Mouse (Mus musculus): Measurements from ENCODE around the gene Esyt3.

Gene Esyt3

GRCm38 (mm10) chr9:99357921-99358692, at the start of gene Esyt3:
Gene Esyt3, minus strand, starts transcription at chr9:99358557.
- peak; percentile 90 for DNase-seq (ENCODE audit: low read depth, low spot score)

- DNase-seq (ENCODE audit: low read depth, low spot score), result no peak
These were observed 43.1 kb upstream of the Esyt3 start for GRCm38 (mm10) chr9:99401288-99401974.

- DNase-seq (ENCODE audit: low read depth, low spot score), result peak; percentile 44
These were observed 42.4 kb upstream of the Esyt3 start for GRCm38 (mm10) chr9:99400781-99401180.

- no peak for DNase-seq (ENCODE audit: low read depth, low spot score)
These were observed 38.9 kb upstream of the Esyt3 start for GRCm38 (mm10) chr9:99397056-99397815.

GRCm38 (mm10) chr9:99394366-99394765, 36.0 kb upstream of the Esyt3 start:
- peak; percentile 41 for DNase-seq (ENCODE audit: low read depth, low spot score)

GRCm38 (mm10) chr9:99393146-99393545, 34.8 kb upstream of the Esyt3 start:
- DNase-seq (ENCODE audit: low read depth, low spot score), result no peak

GRCm38 (mm10) chr9:99391557-99391956, 33.2 kb upstream of the Esyt3 start:
- DNase-seq (ENCODE audit: low read depth, low spot score), result no peak

- no peak for DNase-seq (ENCODE audit: low read depth, low spot score)
These were observed 32.4 kb upstream of the Esyt3 start for GRCm38 (mm10) chr9:99390716-99391115.

- DNase-seq (ENCODE audit: low read depth, low spot score), result no peak
These were observed 31.8 kb upstream of the Esyt3 start for GRCm38 (mm10) chr9:99390201-99390600.

- DNase-seq (ENCODE audit: low read depth, low spot score), result peak; percentile 45
These were observed 31.1 kb upstream of the Esyt3 start for GRCm38 (mm10) chr9:99389506-99389905.

GRCm38 (mm10) chr9:99388856-99389255, 30.5 kb upstream of the Esyt3 start:
- no peak for DNase-seq (ENCODE audit: low read depth, low spot score)

GRCm38 (mm10) chr9:99388078-99388477, 29.7 kb upstream of the Esyt3 start:
- DNase-seq (ENCODE audit: low read depth, low spot score), result no peak

- no peak for DNase-seq (ENCODE audit: low read depth, low spot score)
These were observed 24.2 kb upstream of the Esyt3 start for GRCm38 (mm10) chr9:99382556-99382955.

- no peak for DNase-seq (ENCODE audit: low read depth, low spot score)
These were observed 20.8 kb upstream of the Esyt3 start for GRCm38 (mm10) chr9:99379194-99379593.

GRCm38 (mm10) chr9:99376591-99377418, 18.4 kb upstream of the Esyt3 start:
- peak; percentile 64 for DNase-seq (ENCODE audit: low read depth, low spot score)

- DNase-seq (ENCODE audit: low read depth, low spot score), result peak; percentile 60
These were observed 10.1 kb upstream of the Esyt3 start for GRCm38 (mm10) chr9:99368431-99368830.

GRCm38 (mm10) chr9:99365906-99366305, 7.5 kb upstream of the Esyt3 start:
- DNase-seq (ENCODE audit: low read depth, low spot score), result no peak

- peak; percentile 45 for DNase-seq (ENCODE audit: low read depth, low spot score)
These were observed 4.7 kb upstream of the Esyt3 start for GRCm38 (mm10) chr9:99363076-99363475.

- no peak for DNase-seq (ENCODE audit: low read depth, low spot score)
These were observed 3.6 kb upstream of the Esyt3 start for GRCm38 (mm10) chr9:99361946-99362345.

GRCm38 (mm10) chr9:99359012-99359411, 655 bp upstream of the Esyt3 start:
- no peak for DNase-seq (ENCODE audit: low read depth, low spot score)

- DNase-seq (ENCODE audit: low read depth, low spot score), result no peak
These were observed 816 bp downstream of the Esyt3 start for GRCm38 (mm10) chr9:99357561-99357920.

Measured in R1 (cell line).